Mouse (Mus musculus) hematopoietic stem cell, adult 5-6 weeks (primary cell): ENCODE measurements around the gene Gm12117. TPM values are rescaled to one million over a fixed set of nuclear protein-coding genes. Genes with fewer than 3 reads are reported as not detected.

Experiments used
- total RNA-seq: library from RNA; stranded (forward); fragments of 172-1452, 232-1000 nt; gene quantifications from 2 replicates; pipeline ENCODE4 v1.2.3, GENCODE M21; 2017

Gm12117 gene
- total RNA-seq, 1 experiment from 2014 or later = 1.6 TPM

Other genes with a start within 250 kb of the Gm12117 start
- gene Fgf18, start 129.3 kb downstream of the Gm12117 start, total RNA-seq = not detected in 2 replicates
- gene Npm1, start 113.5 kb downstream of the Gm12117 start, total RNA-seq = 2,529 and 3,030 TPM in 2 replicates
- not detected in 2 replicates for gene Tlx3, start 73.1 kb downstream of the Gm12117 start, total RNA-seq
- 6.1 and 6.3 TPM in 2 replicates for gene Ranbp17, start 237.0 kb upstream of the Gm12117 start, total RNA-seq